Mouse (Mus musculus) adipocyte (in vitro differentiated cells): ENCODE measurements around the gene Lama2.

Experiments
- DNase-seq: peaks from one replicate; pipeline ENCODE4 v3.0.0-alpha.2; 2016; ENCODE audit warnings: low spot score

Gene Lama2

GRCm38 (mm10) chr10:27184185-27184584 is 435.4 kb downstream of the Lama2 start:
- no peak for DNase-seq

- DNase-seq: no peak
Observed at GRCm38 (mm10) chr10:27174271-27174670, 445.3 kb downstream of the Lama2 start.

GRCm38 (mm10) chr10:27164738-27165137 is 454.8 kb downstream of the Lama2 start:
- DNase-seq: no peak

- peak; percentile 31 for DNase-seq
Observed at GRCm38 (mm10) chr10:27162364-27162763, 457.2 kb downstream of the Lama2 start.

GRCm38 (mm10) chr10:27150220-27150619 is 469.3 kb downstream of the Lama2 start:
- DNase-seq: no peak

GRCm38 (mm10) chr10:27140422-27140821 is 479.1 kb downstream of the Lama2 start:
- peak; percentile 12 for DNase-seq

- DNase-seq: no peak
Observed at GRCm38 (mm10) chr10:27135768-27136167, 483.8 kb downstream of the Lama2 start.

GRCm38 (mm10) chr10:27133135-27133534 is 486.4 kb downstream of the Lama2 start:
- peak; percentile 86 for DNase-seq

GRCm38 (mm10) chr10:27127454-27127853 is 492.1 kb downstream of the Lama2 start:
- no peak for DNase-seq

- peak; percentile 71 for DNase-seq
Observed at GRCm38 (mm10) chr10:27123763-27124162, 495.8 kb downstream of the Lama2 start.

- DNase-seq: peak; percentile 39
Observed at GRCm38 (mm10) chr10:27117815-27118214, 501.7 kb downstream of the Lama2 start.

GRCm38 (mm10) chr10:27116938-27117647 is 502.5 kb downstream of the Lama2 start:
- DNase-seq: no peak

- DNase-seq: no peak
Observed at GRCm38 (mm10) chr10:27114131-27114530, 505.4 kb downstream of the Lama2 start.

GRCm38 (mm10) chr10:27103811-27104210 is 515.7 kb downstream of the Lama2 start:
- no peak for DNase-seq

- DNase-seq: peak; percentile 64
Observed at GRCm38 (mm10) chr10:27101800-27102353, 517.7 kb downstream of the Lama2 start.

- DNase-seq: no peak
Observed at GRCm38 (mm10) chr10:27077113-27077512, 542.4 kb downstream of the Lama2 start.

GRCm38 (mm10) chr10:27068794-27069435 is 550.6 kb downstream of the Lama2 start:
- DNase-seq: no peak

- DNase-seq: peak; percentile 47
Observed at GRCm38 (mm10) chr10:27063671-27064070, 555.9 kb downstream of the Lama2 start.

- peak; percentile 16 for DNase-seq
Observed at GRCm38 (mm10) chr10:27054488-27054887, 565.1 kb downstream of the Lama2 start.

GRCm38 (mm10) chr10:27047196-27047595 is 572.4 kb downstream of the Lama2 start:
- DNase-seq: no peak

GRCm38 (mm10) chr10:27041812-27042211 is 577.7 kb downstream of the Lama2 start:
- no peak for DNase-seq

GRCm38 (mm10) chr10:27022707-27023106 is 596.9 kb downstream of the Lama2 start:
- DNase-seq: no peak

- DNase-seq: no peak
Observed at GRCm38 (mm10) chr10:27012804-27013365, 606.7 kb downstream of the Lama2 start.
